Mouse (Mus musculus) intestine, embryonic 15.5 days (tissue): ENCODE measurements around the gene Nudt7. TPM values are rescaled to one million over a fixed set of nuclear protein-coding genes. Genes with fewer than 3 reads are reported as not detected.

ENCODE experiments used
- ATAC-seq: fragments of 200-750 bp; cut with Nextera tagmentation; 2 replicates; pipeline ENCODE4 v1.8.0; 2017; ENCODE audit warnings: moderate TSS enrichment, moderate library complexity
- H3K27ac ChIP-seq: fragments of 300-500 bp; sonication (generic); 2 replicates; pipeline ENCODE4 v1.5.1; 2015; ENCODE audit warnings: mild to moderate bottlenecking, inconsistent platforms
- H3K27me3 ChIP-seq: fragments of 300-500 bp; sonication (generic); replicated peaks from 2 replicates; pipeline ENCODE4 v1.6.1; 2015; ENCODE audit warnings: inconsistent platforms
- H3K36me3 ChIP-seq: fragments of 300-500 bp; sonication (generic); 2 replicates; pipeline ENCODE4 v1.6.1; 2015; ENCODE audit warnings: inconsistent platforms
- H3K4me1 ChIP-seq: fragments of 300-500 bp; sonication (generic); replicated peaks from 2 replicates; pipeline ENCODE4 v1.6.1; 2015; ENCODE audit warnings: inconsistent platforms
- H3K4me2 ChIP-seq: fragments of 300-500 bp; sonication (generic); replicated peaks from 2 replicates; pipeline ENCODE4 v1.6.1; 2015; ENCODE audit warnings: mild to moderate bottlenecking, inconsistent platforms
- H3K4me3 ChIP-seq: fragments of 300-500 bp; sonication (generic); replicated peaks from 2 replicates; pipeline ENCODE4 v1.5.1; 2015; ENCODE audit warnings: inconsistent platforms
- H3K9ac ChIP-seq: fragments of 300-500 bp; sonication (generic); 2 replicates; pipeline ENCODE4 v1.6.1; 2015; ENCODE audit warnings: inconsistent platforms
- H3K9me3 ChIP-seq: fragments of 300-500 bp; sonication (generic); 2 replicates; pipeline ENCODE4 v1.6.1; 2016; ENCODE audit warnings: inconsistent platforms
- WGBS: fragments of 180-500 bp; shearing (Covaris S2); methylation state at CpG from one replicate; pipeline ENCODE4 v1.1.7; 2015; 5-methylcytosine and 5-hydroxymethylcytosine counted together
- polyA plus RNA-seq: library from polyadenylated mRNA; unstranded; fragments of >200 nt; fragmentation: Nextera tagmentation; extraction: Ambion mirVana; gene quantifications from 2 replicates; pipeline ENCODE4 v1.2.1, GENCODE M21; 2015

Nudt7 gene
- polyA plus RNA-seq, 1 experiment from 2014 or later = 25.9 TPM

- H3K4me2 ChIP-seq = no peak overlapping the region
- ATAC-seq = no peak
- no peaks in the 10 kb centered on the region for H3K27me3 ChIP-seq
- no peaks in the 10 kb centered on the region for H3K9me3 ChIP-seq
- H3K9ac ChIP-seq = no peak overlapping the region
- WGBS = 68% methylated on average over 2 of the region's 2 CpGs
- no peaks in the 10 kb centered on the region for H3K4me1 ChIP-seq
- no peak overlapping the region for H3K27ac ChIP-seq
- no peak overlapping the region for H3K4me3 ChIP-seq
- H3K36me3 ChIP-seq = no peaks in the 10 kb centered on the region
Measured at GRCm38 (mm10) chr8:114158586-114158985, 25.2 kb downstream of the Nudt7 start.

DNA sequence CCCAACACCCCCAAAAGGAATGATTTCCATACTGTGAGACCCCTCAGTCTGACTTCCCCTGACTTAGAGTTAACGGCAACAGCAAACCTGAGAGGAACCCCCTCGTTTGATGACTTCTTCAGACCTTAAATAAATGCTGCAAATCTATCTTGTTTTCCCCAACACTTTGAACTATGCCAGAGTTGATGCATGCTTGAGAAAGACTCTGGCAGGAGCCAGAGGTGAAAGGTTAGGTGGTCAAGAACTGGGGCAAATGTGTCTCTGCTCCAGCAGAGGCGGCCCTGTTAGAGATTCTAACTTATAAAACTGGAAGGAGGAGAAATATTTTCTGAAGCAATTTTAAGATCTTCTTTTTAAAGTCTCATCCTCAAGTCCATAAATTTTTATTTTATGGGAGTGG, 26.3 kb downstream of the Nudt7 start:
- H3K9ac ChIP-seq = no peak overlapping the region
- H3K4me1 ChIP-seq = no peaks in the 10 kb centered on the region
- H3K27me3 ChIP-seq = no peaks in the 10 kb centered on the region
- WGBS = 70% methylated on average over 3 of the region's 3 CpGs
- H3K4me2 ChIP-seq = no peak overlapping the region
- no peak overlapping the region for H3K27ac ChIP-seq
- H3K36me3 ChIP-seq = no peaks in the 10 kb centered on the region
- no peak for ATAC-seq
- no peaks in the 10 kb centered on the region for H3K9me3 ChIP-seq
- no peak overlapping the region for H3K4me3 ChIP-seq

- ATAC-seq = no peak
- Histone ChIP-seq H3K36me3 (no peaks in the 10 kb centered on the region), H3K9me3 (no peaks in the 10 kb centered on the region), H3K9ac (no peak overlapping the region), H3K27me3 (no peaks in the 10 kb centered on the region), H3K27ac (no peak overlapping the region), H3K4me2 (no peak overlapping the region), H3K4me1 (no peaks in the 10 kb centered on the region), H3K4me3 (no peak overlapping the region)
- 83% methylated on average over 3 of the region's 3 CpGs for WGBS
Measured at GRCm38 (mm10) chr8:114163871-114164270, 30.5 kb downstream of the Nudt7 start.

DNA sequence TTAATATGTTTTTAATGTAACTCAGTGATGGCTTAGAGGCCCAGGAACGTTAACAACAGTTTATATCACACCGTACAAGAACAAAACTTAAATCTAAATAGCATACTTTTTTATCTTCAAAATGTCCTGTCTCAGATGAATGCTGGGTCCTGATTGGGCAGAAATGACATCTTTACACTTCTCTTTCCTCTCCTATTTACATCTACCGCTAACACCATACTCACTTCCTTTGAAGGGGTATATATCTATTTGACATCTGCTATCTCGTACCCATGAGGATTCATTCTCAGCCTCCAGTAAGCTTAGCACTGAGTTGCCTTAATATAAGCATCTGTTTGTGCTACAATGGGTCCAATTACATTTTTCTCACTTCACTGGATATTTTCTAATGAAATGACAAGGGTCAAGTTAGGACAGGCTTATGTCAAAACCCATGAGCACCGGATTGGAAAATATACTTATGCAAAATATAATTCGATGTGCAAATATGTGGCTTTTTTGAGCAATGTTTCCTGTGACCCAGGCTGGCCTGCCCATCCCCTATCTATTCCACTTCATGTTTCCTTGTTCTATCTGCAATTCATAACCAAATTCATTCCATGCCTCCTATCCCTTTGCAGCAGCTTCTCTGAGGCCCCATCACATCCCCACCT, 31.2 kb downstream of the Nudt7 start:
- Histone ChIP-seq H3K36me3 (no peaks in the 10 kb centered on the region), H3K9ac (no peak overlapping the region), H3K4me1 (no peaks in the 10 kb centered on the region), H3K27me3 (no peaks in the 10 kb centered on the region), H3K4me3 (no peak overlapping the region), H3K4me2 (no peak overlapping the region), H3K27ac (no peak overlapping the region), H3K9me3 (no peaks in the 10 kb centered on the region)
- WGBS = 77% methylated on average over 6 of the region's 6 CpGs
- ATAC-seq = no peak

GRCm38 (mm10) chr8:114165741-114166140, 32.4 kb downstream of the Nudt7 start:
- H3K9ac ChIP-seq = no peak overlapping the region
- H3K4me2 ChIP-seq = no peak overlapping the region
- 55% methylated on average over 2 of the region's 2 CpGs for WGBS
- H3K27ac ChIP-seq = no peak overlapping the region
- no peaks in the 10 kb centered on the region for H3K9me3 ChIP-seq
- no peak overlapping the region for H3K4me3 ChIP-seq
- ATAC-seq = no peak
- no peaks in the 10 kb centered on the region for H3K27me3 ChIP-seq
- H3K4me1 ChIP-seq = no peaks in the 10 kb centered on the region
- H3K36me3 ChIP-seq = no peaks in the 10 kb centered on the region

DNA sequence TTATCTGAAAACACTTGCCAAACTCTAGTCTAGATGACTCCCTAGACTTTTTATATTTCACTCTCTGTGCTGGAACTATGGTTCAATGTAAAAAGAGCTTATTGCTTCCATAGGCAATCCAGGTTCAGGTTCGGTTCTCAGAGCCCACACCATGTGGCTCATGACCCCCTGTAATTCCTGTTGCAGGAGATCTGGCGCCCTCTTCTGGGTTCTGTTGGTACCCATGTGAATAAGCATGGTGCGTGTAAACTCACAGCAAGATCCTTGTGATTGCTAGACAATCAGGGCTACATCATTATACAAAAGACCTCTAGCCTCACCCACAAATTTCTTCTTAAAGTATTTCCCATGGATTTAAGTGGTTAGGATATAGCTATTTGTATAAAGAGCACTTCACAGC, 43.4 kb downstream of the Nudt7 start:
- H3K36me3 ChIP-seq = no peaks in the 10 kb centered on the region
- no peaks in the 10 kb centered on the region for H3K27me3 ChIP-seq

GRCm38 (mm10) chr8:114193334-114193733, 60.0 kb downstream of the Nudt7 start:
- H3K9me3 ChIP-seq = no peaks in the 10 kb centered on the region
- no peaks in the 10 kb centered on the region for H3K36me3 ChIP-seq
- H3K4me1 ChIP-seq = no peaks in the 10 kb centered on the region
- ATAC-seq = no peak
- H3K4me3 ChIP-seq = no peak overlapping the region
- 87% methylated on average over 5 of the region's 5 CpGs for WGBS
- H3K9ac ChIP-seq = no peak overlapping the region
- H3K4me2 ChIP-seq = no peak overlapping the region
- no peak overlapping the region for H3K27ac ChIP-seq
- H3K27me3 ChIP-seq = no peaks in the 10 kb centered on the region

More for the DNA sequence above, 43.4 kb downstream of the Nudt7 start:
- ATAC-seq = no peak
- no peak overlapping the region for H3K4me2 ChIP-seq
- H3K9ac ChIP-seq = no peak overlapping the region
- WGBS = 73% methylated on average over 3 of the region's 3 CpGs
- no peaks in the 10 kb centered on the region for H3K4me1 ChIP-seq
- no peak overlapping the region for H3K4me3 ChIP-seq
- no peaks in the 10 kb centered on the region for H3K9me3 ChIP-seq
- no peak overlapping the region for H3K27ac ChIP-seq

- Histone ChIP-seq H3K4me1 (no peaks in the 10 kb centered on the region), H3K9me3 (no peaks in the 10 kb centered on the region), H3K4me3 (no peak overlapping the region), H3K9ac (no peak overlapping the region), H3K27ac (no peak overlapping the region), H3K27me3 (peaks cover 4% of the 10 kb centered on the region; the same call in 1 of the 2 replicates), H3K36me3 (no peaks in the 10 kb centered on the region), H3K4me2 (no peak overlapping the region)
- WGBS = 41% methylated on average over 2 of the region's 2 CpGs
- ATAC-seq = no peak
Measured at GRCm38 (mm10) chr8:114198990-114199389, 65.6 kb downstream of the Nudt7 start.

Other genes starting within 250 kb of the Nudt7 start
- 2.4 and 3.5 TPM in 2 replicates for gene Vat1l, start 72.1 kb downstream of the Nudt7 start, polyA plus RNA-seq